Mouse (Mus musculus): ENCODE measurements at regions not wholly inside any gene's neighbourhood (a gene's known extent, or its start where the extent isn't known, plus 50 kb on each side); places are given as distances from the start of the nearest gene placed in this dataset.
A peak's percentile ranks its signal among the peaks of the same experiment; 100 is the strongest.
"Not testable (repeated sequence)": the region's sequence is repeated elsewhere in the genome, so short reads cannot be mapped to it uniquely, and the experiment has no call there.

DNA sequence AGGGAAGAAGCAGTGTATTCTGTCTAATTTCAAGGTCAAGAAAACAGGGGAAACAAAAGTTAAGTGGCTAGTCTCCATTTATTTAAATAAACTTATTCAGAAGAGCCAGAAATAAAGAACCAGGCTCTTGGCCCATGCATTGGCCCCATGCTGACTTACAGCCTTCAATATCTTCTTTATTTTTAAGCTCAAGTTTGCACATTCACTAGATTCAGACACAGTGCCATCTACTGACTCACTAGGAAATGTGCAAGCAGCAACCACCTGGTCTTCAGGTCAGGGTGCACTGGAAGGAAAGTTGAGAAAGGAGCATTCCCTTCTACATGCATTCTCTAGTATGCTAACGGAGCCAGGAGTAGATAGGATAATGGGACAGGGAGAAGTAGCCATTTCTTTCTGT lies 289.7 kb downstream of the Casp12 start:
- no peak overlapping the region for H3K4me2 ChIP-seq (ENCODE audit: low read depth, low read length)
- H3K36me3 ChIP-seq (ENCODE audit: control insufficient read depth, insufficient read depth, low read length) = no peaks in the 10 kb centered on the region
- H3K27me3 ChIP-seq (ENCODE audit: control insufficient read depth, insufficient read depth, low read length) = no peaks in the 10 kb centered on the region
- H3K4me3 ChIP-seq (ENCODE audit: low read depth, low read length) = no peak overlapping the region
- H3K9ac ChIP-seq (replicated peaks; ENCODE audit: low read depth, low read length) = no peak overlapping the region
- 45% methylated on average over 1 of the region's 1 CpGs for WGBS
- peak; percentile 78 for ATAC-seq (ENCODE audit: low read depth)
- no peaks in the 10 kb centered on the region for H3K9me3 ChIP-seq (ENCODE audit: control insufficient read depth, low read length)
- no peaks in the 10 kb centered on the region for H3K4me1 ChIP-seq (ENCODE audit: control insufficient read depth, insufficient read depth, low read length)
- no peak overlapping the region for H3K27ac ChIP-seq (ENCODE audit: low read depth, low read length)

DNA sequence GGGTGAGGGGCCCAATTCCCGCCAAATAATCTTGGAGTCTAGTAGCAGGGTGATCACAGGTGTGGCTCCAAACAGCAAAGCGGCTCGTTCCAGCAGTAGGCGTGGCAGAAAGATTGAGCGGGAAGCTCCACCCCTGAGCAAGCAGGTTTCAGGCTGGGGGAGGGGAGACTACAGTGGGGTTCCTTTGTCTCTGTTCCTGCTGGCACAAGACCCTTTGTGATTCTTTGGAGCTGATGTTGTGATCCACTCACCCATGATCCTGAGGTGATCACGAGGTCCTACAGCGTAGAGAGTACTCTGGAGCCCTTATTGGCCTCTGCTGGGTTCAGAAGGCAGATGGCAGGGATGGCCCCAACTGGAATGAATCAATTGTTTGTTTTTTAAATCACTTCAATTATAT lies 318.7 kb downstream of the Casp12 start:
- H3K4me1 ChIP-seq (ENCODE audit: control insufficient read depth, insufficient read depth, low read length) = no peaks in the 10 kb centered on the region
- no peaks in the 10 kb centered on the region for H3K36me3 ChIP-seq (ENCODE audit: control insufficient read depth, insufficient read depth, low read length)
- H3K27me3 ChIP-seq (ENCODE audit: control insufficient read depth, insufficient read depth, low read length) = no peaks in the 10 kb centered on the region
- no peak overlapping the region for H3K4me2 ChIP-seq (ENCODE audit: low read depth, low read length)
- no peak overlapping the region for H3K9ac ChIP-seq (replicated peaks; ENCODE audit: low read depth, low read length)
- H3K9me3 ChIP-seq (ENCODE audit: control insufficient read depth, low read length) = no peaks in the 10 kb centered on the region
- no peak overlapping the region for H3K4me3 ChIP-seq (ENCODE audit: low read depth, low read length)
- 85% methylated on average over 7 of the region's 7 CpGs for WGBS
- ATAC-seq (ENCODE audit: low read depth) = no peak
- H3K27ac ChIP-seq (ENCODE audit: low read depth, low read length) = no peak overlapping the region

DNA sequence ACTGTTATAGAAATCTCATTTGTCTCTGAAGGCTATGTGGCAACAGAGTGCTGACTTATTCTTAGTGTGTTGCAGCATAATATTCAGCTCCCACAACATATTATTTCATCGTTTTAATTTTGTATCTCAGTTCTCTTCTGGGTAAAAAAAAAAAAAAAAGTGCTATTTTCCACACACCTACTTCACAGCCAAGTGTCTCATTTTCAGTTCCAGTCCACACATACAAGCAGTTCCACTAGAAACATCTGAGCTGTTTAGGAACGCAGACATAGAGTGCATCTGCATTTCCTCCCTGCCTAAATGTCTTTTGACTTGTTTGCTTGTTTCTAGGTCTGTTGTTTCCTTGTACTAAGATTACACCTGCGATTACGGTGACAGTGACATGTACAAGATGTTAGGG lies 328.3 kb downstream of the Casp12 start:
- Histone ChIP-seq H3K9ac (replicated peaks; ENCODE audit: low read depth, low read length) (no peak overlapping the region), H3K27me3 (ENCODE audit: control insufficient read depth, insufficient read depth, low read length) (no peaks in the 10 kb centered on the region), H3K9me3 (ENCODE audit: control insufficient read depth, low read length) (no peaks in the 10 kb centered on the region), H3K36me3 (ENCODE audit: control insufficient read depth, insufficient read depth, low read length) (no peaks in the 10 kb centered on the region), H3K4me1 (ENCODE audit: control insufficient read depth, insufficient read depth, low read length) (no peaks in the 10 kb centered on the region), H3K27ac (ENCODE audit: low read depth, low read length) (no peak overlapping the region), H3K4me3 (ENCODE audit: low read depth, low read length) (no peak overlapping the region), H3K4me2 (ENCODE audit: low read depth, low read length) (no peak overlapping the region)
- WGBS = 86% methylated on average over 4 of the region's 4 CpGs
- no peak for ATAC-seq (ENCODE audit: low read depth)

DNA sequence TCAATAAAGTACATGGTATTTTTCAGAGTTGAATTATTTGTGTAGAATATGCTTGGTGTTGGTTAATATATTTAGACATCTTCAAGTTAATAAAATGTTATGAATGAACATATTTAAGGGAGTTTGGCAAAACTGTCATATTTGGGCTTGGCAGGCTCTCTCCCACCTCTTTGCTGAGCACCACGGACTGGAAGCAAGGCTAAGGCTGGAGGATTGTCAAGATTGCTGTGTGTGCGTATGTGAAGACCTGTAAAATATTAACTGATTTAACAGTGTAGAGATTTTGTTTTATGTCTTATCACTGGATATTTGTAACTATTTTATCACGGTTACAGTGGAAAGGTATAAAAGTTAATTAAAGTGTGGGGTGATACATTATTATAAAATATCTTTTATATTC lies 363.3 kb downstream of the Casp12 start:
- H3K4me1 ChIP-seq (ENCODE audit: control insufficient read depth, insufficient read depth, low read length) = no peaks in the 10 kb centered on the region
- 84% methylated on average over 3 of the region's 3 CpGs for WGBS
- H3K9me3 ChIP-seq (ENCODE audit: control insufficient read depth, low read length) = no peaks in the 10 kb centered on the region
- no peak overlapping the region for H3K4me2 ChIP-seq (ENCODE audit: low read depth, low read length)
- H3K27me3 ChIP-seq (ENCODE audit: control insufficient read depth, insufficient read depth, low read length) = no peaks in the 10 kb centered on the region
- no peak overlapping the region for H3K27ac ChIP-seq (ENCODE audit: low read depth, low read length)
- H3K36me3 ChIP-seq (ENCODE audit: control insufficient read depth, insufficient read depth, low read length) = no peaks in the 10 kb centered on the region
- no peak for ATAC-seq (ENCODE audit: low read depth)
- H3K9ac ChIP-seq (replicated peaks; ENCODE audit: low read depth, low read length) = no peak overlapping the region
- H3K4me3 ChIP-seq (ENCODE audit: low read depth, low read length) = no peak overlapping the region

DNA sequence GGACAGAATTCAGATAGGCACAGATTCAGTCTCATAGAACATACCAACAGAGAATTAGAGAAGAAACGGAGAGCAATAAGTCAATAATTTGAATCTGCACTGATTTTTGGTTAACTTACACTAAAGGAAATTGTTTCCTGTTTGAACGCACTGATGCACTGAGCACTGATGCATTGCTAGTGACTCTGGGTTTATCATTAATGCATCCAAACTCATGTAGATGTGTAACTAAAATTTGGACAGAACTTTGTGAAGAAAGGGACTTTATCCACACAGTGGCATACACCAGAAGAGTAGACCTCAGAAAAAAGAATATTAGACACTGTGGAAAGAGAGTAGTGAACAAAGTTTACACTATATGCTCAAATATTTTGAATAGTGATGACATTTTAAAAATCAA lies 364.2 kb downstream of the Casp12 start:
- Histone ChIP-seq H3K4me3 (ENCODE audit: low read depth, low read length) (no peak overlapping the region), H3K4me2 (ENCODE audit: low read depth, low read length) (no peak overlapping the region), H3K27ac (ENCODE audit: low read depth, low read length) (no peak overlapping the region), H3K4me1 (ENCODE audit: control insufficient read depth, insufficient read depth, low read length) (no peaks in the 10 kb centered on the region), H3K27me3 (ENCODE audit: control insufficient read depth, insufficient read depth, low read length) (no peaks in the 10 kb centered on the region), H3K9me3 (ENCODE audit: control insufficient read depth, low read length) (no peaks in the 10 kb centered on the region), H3K36me3 (ENCODE audit: control insufficient read depth, insufficient read depth, low read length) (no peaks in the 10 kb centered on the region), H3K9ac (replicated peaks; ENCODE audit: low read depth, low read length) (no peak overlapping the region)
- ATAC-seq (ENCODE audit: low read depth) = no peak
- 73% methylated on average over 2 of the region's 2 CpGs for WGBS

DNA sequence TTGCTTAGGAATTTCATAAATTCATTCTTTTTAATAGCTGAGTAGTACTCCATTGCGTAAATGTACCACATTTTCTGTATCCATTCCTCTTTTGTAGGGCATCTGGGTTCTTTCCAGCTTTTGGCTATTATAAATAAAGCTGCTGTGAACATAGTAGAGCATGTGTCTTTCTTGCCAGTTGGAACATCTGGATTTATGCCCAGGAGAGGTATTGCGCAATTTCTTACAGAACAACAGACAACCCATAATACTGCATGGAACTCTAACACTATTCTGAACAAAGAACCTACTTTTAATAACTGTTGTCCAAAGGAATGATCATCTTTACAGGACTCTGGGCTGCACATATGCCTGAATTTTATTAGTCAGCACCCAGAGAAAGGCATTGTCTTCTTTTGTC lies 373.4 kb downstream of the Casp12 start:
- not testable (repeated sequence) for H3K27me3 ChIP-seq (ENCODE audit: control insufficient read depth, insufficient read depth, low read length); ATAC-seq (ENCODE audit: low read depth); H3K4me1 ChIP-seq (ENCODE audit: control insufficient read depth, insufficient read depth, low read length); H3K9me3 ChIP-seq (ENCODE audit: control insufficient read depth, low read length); H3K36me3 ChIP-seq (ENCODE audit: control insufficient read depth, insufficient read depth, low read length); H3K4me3 ChIP-seq (ENCODE audit: low read depth, low read length); H3K9ac ChIP-seq (replicated peaks; ENCODE audit: low read depth, low read length); H3K27ac ChIP-seq (ENCODE audit: low read depth, low read length); H3K4me2 ChIP-seq (ENCODE audit: low read depth, low read length)
- WGBS = 93% methylated on average over 2 of the region's 2 CpGs

DNA sequence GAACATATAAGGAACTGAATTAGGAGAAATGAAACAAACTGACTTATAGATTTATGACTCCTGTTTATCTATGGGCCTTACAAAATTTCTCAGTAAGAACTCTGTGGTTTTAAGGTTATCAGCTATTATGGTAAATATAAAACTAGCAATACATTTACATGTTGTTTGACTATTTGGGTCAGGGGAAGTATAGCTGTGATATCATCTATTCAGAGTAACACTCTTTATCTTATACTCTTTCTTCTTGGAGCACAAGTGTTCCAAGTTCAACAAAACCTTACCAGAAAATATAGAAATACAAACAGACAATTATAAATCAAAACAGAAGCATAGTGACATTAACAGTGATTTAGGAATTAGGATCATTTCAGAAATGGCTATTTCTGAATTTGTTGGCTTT lies 383.6 kb downstream of the Casp12 start:
- no peak overlapping the region for H3K4me3 ChIP-seq (ENCODE audit: low read depth, low read length)
- no peak overlapping the region for H3K4me2 ChIP-seq (ENCODE audit: low read depth, low read length)
- H3K27ac ChIP-seq (ENCODE audit: low read depth, low read length) = no peak overlapping the region
- no peak overlapping the region for H3K9ac ChIP-seq (replicated peaks; ENCODE audit: low read depth, low read length)
- H3K4me1 ChIP-seq (ENCODE audit: control insufficient read depth, insufficient read depth, low read length) = no peaks in the 10 kb centered on the region
- H3K36me3 ChIP-seq (ENCODE audit: control insufficient read depth, insufficient read depth, low read length) = no peaks in the 10 kb centered on the region
- H3K27me3 ChIP-seq (ENCODE audit: control insufficient read depth, insufficient read depth, low read length) = no peaks in the 10 kb centered on the region
- H3K9me3 ChIP-seq (ENCODE audit: control insufficient read depth, low read length) = no peaks in the 10 kb centered on the region
- no peak for ATAC-seq (ENCODE audit: low read depth)

DNA sequence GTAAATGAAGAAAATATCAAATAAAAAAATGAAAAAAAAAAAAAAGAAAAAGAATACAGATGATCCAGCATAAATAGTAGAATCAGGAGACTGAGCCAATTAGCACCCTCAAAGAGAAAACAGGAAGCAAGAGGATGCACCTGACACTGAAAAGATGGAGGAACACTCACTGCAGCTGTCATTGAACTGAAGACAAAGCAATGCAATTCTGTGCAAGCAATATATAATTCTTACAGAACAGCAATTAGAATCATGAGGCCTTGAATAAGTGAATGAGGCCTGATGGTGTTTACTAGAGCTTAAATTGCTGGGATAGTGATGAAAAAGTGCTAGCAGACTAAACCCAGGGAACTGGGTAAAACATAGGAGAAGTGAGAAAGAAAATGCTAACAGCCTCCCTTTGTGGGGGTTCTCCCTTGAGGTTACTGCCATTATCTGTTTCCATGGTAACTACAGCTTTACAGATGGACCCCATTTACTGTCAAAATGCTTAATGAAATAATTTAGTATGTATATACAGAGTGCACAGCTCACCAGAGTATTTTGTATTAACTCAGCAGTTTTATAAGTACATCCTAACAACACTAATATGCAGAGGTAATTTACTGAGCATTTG lies 407.6 kb downstream of the Casp12 start:
- Histone ChIP-seq H3K36me3 (ENCODE audit: control insufficient read depth, insufficient read depth, low read length) (no peaks in the 10 kb centered on the region), H3K27ac (ENCODE audit: low read depth, low read length) (no peak overlapping the region; the same call in 1 of the 2 replicates), H3K4me2 (ENCODE audit: low read depth, low read length) (no peak overlapping the region), H3K9me3 (ENCODE audit: control insufficient read depth, low read length) (no peaks in the 10 kb centered on the region), H3K4me3 (ENCODE audit: low read depth, low read length) (no peak overlapping the region), H3K9ac (replicated peaks; ENCODE audit: low read depth, low read length) (no peak overlapping the region), H3K4me1 (ENCODE audit: control insufficient read depth, insufficient read depth, low read length) (no peaks in the 10 kb centered on the region; the same call in 1 of the 2 replicates), H3K27me3 (ENCODE audit: control insufficient read depth, insufficient read depth, low read length) (no peaks in the 10 kb centered on the region)
- peak; percentile 80 for ATAC-seq (ENCODE audit: low read depth)

DNA sequence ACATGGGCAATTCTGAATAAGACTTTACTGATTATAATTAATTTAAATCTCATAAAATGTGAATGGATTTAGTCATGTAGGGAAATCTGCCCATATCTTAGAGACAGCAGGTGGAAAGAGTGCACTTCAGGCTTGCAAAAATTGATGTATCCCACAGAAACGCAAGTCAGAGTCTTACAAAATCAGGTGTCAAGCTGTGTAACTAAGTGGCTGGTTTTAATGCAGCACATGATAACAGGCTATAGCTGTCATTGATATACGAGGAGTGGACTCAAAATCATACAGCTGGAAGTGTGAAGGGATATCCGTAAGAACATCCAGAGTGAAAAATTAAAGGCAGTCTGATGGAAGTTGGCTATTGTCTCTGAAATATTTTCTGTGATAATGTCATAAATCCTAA lies 408.6 kb downstream of the Casp12 start:
- ATAC-seq (ENCODE audit: low read depth) = no peak
- no peak overlapping the region for H3K4me3 ChIP-seq (ENCODE audit: low read depth, low read length)
- H3K27me3 ChIP-seq (ENCODE audit: control insufficient read depth, insufficient read depth, low read length) = no peaks in the 10 kb centered on the region
- no peak overlapping the region for H3K27ac ChIP-seq (ENCODE audit: low read depth, low read length)
- no peaks in the 10 kb centered on the region for H3K36me3 ChIP-seq (ENCODE audit: control insufficient read depth, insufficient read depth, low read length)
- H3K9me3 ChIP-seq (ENCODE audit: control insufficient read depth, low read length) = no peaks in the 10 kb centered on the region
- no peaks in the 10 kb centered on the region; the same call in 1 of the 2 replicates for H3K4me1 ChIP-seq (ENCODE audit: control insufficient read depth, insufficient read depth, low read length)
- no peak overlapping the region for H3K9ac ChIP-seq (replicated peaks; ENCODE audit: low read depth, low read length)
- WGBS = 67% methylated on average over 3 of the region's 3 CpGs
- H3K4me2 ChIP-seq (ENCODE audit: low read depth, low read length) = no peak overlapping the region

DNA sequence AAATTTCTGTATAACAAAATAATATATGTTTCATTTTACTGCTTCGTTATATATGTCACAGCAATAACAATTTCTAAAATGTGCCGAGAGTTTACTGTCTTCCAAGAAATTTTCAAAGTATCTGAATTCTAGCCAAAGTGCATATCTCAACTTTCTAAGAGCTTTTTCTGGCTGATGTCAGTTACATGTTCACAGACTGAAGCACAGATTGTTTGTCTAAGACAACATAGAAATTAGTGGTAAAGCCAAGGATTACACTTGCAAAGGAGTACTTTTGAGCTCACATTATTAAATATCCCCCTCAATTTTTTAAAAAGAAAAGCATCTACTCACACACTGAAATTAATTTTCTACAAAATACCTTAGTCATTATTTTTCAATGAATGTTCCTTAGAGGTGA lies 407.2 kb upstream of the Pdgfd start:
- Histone ChIP-seq H3K4me3 (ENCODE audit: low read depth, low read length) (no peak overlapping the region), H3K27ac (ENCODE audit: low read depth, low read length) (no peak overlapping the region), H3K9ac (replicated peaks; ENCODE audit: low read depth, low read length) (no peak overlapping the region), H3K27me3 (ENCODE audit: control insufficient read depth, insufficient read depth, low read length) (no peaks in the 10 kb centered on the region), H3K9me3 (ENCODE audit: control insufficient read depth, low read length) (no peaks in the 10 kb centered on the region), H3K4me1 (ENCODE audit: control insufficient read depth, insufficient read depth, low read length) (no peaks in the 10 kb centered on the region), H3K36me3 (ENCODE audit: control insufficient read depth, insufficient read depth, low read length) (no peaks in the 10 kb centered on the region), H3K4me2 (ENCODE audit: low read depth, low read length) (no peak overlapping the region)
- WGBS = 94% methylated on average over 2 of the region's 2 CpGs
- ATAC-seq (ENCODE audit: low read depth) = no peak
